Mouse (Mus musculus): ENCODE measurements around the gene Atg16l2. TPM values are rescaled to one million over a fixed set of nuclear protein-coding genes. Genes with fewer than 3 reads are reported as not detected.

Atg16l2 gene
- polyA plus RNA-seq, 1 experiment from 2014 or later: 18.8 TPM

DNA sequence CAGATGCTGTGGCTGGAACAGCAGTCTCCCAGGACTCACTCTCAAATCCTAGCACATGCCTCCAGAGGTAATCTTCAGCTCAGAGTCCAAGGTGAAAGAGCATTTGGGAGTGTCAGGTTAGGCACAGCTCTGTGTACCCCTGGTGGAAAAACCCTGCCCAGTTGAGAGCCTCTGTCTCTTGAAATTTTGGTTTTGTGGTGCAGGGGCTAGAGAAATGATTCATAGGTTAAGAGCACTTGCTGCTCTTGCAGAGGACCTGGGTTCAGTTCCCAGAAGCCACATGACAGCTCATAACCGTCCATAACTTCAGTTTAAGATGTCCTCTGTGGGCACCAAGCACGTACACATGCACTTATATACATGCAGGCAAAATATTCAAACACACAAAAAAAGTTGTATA, 14.2 kb downstream of the Atg16l2 start:
- no peak overlapping the region for H3K4me3 ChIP-seq (replicated peaks)
- no peaks in the 10 kb centered on the region for H3K4me1 ChIP-seq
- H3K4me2 ChIP-seq: no peak overlapping the region
- H3K27ac ChIP-seq: no peak overlapping the region
- no peak overlapping the region for H3K9ac ChIP-seq
- H3K27me3 ChIP-seq: no peaks in the 10 kb centered on the region
- no peak for ATAC-seq (ENCODE audit: low FRiP score)
- peaks cover 37% of the 10 kb centered on the region for H3K36me3 ChIP-seq (replicated peaks)
- WGBS: 82% methylated on average over 2 of the region's 2 CpGs
- H3K9me3 ChIP-seq: no peaks in the 10 kb centered on the region

DNA sequence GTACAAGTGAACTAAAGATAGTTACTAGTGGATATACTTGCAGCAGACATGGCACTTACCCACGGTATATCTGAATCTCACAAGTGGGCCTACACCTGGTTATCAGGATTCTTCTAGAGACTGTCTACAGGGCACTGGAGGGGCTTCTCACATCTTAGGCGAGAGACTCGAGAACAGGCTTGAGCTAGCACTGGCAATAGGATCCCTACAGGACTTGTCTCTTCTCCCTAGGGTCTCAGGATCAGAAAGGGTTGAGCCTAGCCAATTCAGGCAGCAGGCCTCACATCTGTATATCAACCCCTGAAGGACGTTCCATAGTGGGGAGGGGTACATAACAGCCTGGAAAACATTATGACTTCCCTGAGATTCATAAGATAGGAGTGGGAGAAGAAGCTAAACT, 15.2 kb downstream of the Atg16l2 start:
- no peak overlapping the region for H3K9ac ChIP-seq
- H3K27me3 ChIP-seq: no peaks in the 10 kb centered on the region
- H3K4me2 ChIP-seq: no peak overlapping the region
- H3K9me3 ChIP-seq: no peaks in the 10 kb centered on the region
- H3K36me3 ChIP-seq (replicated peaks): peaks cover 46% of the 10 kb centered on the region
- H3K4me1 ChIP-seq: no peaks in the 10 kb centered on the region
- WGBS: 83% methylated on average over 4 of the region's 4 CpGs
- H3K4me3 ChIP-seq (replicated peaks): no peak overlapping the region
- ATAC-seq (ENCODE audit: low FRiP score): no peak
- H3K27ac ChIP-seq: no peak overlapping the region

DNA sequence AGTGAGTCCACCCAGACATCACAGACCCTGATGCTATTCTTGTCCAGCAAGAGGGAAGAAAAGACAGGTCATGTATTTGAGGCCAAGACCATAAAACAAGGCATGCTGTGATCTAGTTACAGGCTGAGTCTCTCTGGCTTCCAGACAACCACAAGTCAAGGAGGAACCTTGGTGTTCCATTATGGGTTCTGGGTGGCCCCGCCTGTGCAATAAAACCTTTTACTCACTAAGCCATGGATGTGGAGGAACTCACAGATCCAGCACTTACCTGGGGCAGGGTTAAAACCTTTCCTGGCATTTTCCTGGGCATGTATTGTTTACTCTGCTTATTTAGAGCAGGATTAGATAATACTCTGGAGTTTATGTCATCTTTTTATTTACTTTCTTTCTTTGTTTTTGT, 17.5 kb downstream of the Atg16l2 start:
- Histone ChIP-seq H3K36me3 (replicated peaks) (peaks cover 50% of the 10 kb centered on the region), H3K27me3 (no peaks in the 10 kb centered on the region), H3K4me1 (no peaks in the 10 kb centered on the region), H3K4me3 (replicated peaks) (no peak overlapping the region), H3K9me3 (no peaks in the 10 kb centered on the region), H3K27ac (no peak overlapping the region), H3K4me2 (no peak overlapping the region), H3K9ac (no peak overlapping the region)
- ATAC-seq (ENCODE audit: low FRiP score): no peak
- WGBS: 91% methylated on average over 1 of the region's 1 CpGs

- WGBS: 89% methylated on average over 3 of the region's 3 CpGs
- Histone ChIP-seq H3K9ac (no peak overlapping the region), H3K4me1 (no peaks in the 10 kb centered on the region), H3K36me3 (replicated peaks) (peaks cover 63% of the 10 kb centered on the region), H3K27ac (no peak overlapping the region), H3K4me2 (no peak overlapping the region), H3K27me3 (no peaks in the 10 kb centered on the region), H3K9me3 (no peaks in the 10 kb centered on the region), H3K4me3 (replicated peaks) (no peak overlapping the region)
- no peak for ATAC-seq (ENCODE audit: low FRiP score)
These were observed 19.3 kb downstream of the Atg16l2 start for GRCm38 (mm10) chr7:101282721-101283120.

- WGBS: 93% methylated on average over 8 of the region's 8 CpGs
- no peaks in the 10 kb centered on the region for H3K27me3 ChIP-seq
- no peak overlapping the region for H3K4me3 ChIP-seq (replicated peaks)
- H3K27ac ChIP-seq: no peak overlapping the region
- peaks cover 35% of the 10 kb centered on the region for H3K36me3 ChIP-seq (replicated peaks)
- no peak overlapping the region for H3K9ac ChIP-seq
- ATAC-seq (ENCODE audit: low FRiP score): no peak
- H3K9me3 ChIP-seq: no peaks in the 10 kb centered on the region
- no peaks in the 10 kb centered on the region for H3K4me1 ChIP-seq
- no peak overlapping the region for H3K4me2 ChIP-seq
These were observed 29.4 kb downstream of the Atg16l2 start for GRCm38 (mm10) chr7:101272466-101273160.

GRCm38 (mm10) chr7:101271602-101272001, 30.4 kb downstream of the Atg16l2 start:
- no peaks in the 10 kb centered on the region for H3K9me3 ChIP-seq
- 78% methylated on average over 1 of the region's 1 CpGs for WGBS
- no peak overlapping the region for H3K27ac ChIP-seq
- H3K4me2 ChIP-seq: no peak overlapping the region
- H3K27me3 ChIP-seq: no peaks in the 10 kb centered on the region
- no peak overlapping the region for H3K4me3 ChIP-seq (replicated peaks)
- H3K9ac ChIP-seq: no peak overlapping the region
- no peak for ATAC-seq (ENCODE audit: low FRiP score)
- peaks cover 25% of the 10 kb centered on the region for H3K36me3 ChIP-seq (replicated peaks)
- H3K4me1 ChIP-seq: no peaks in the 10 kb centered on the region

- Histone ChIP-seq H3K27ac (no peak overlapping the region), H3K9me3 (no peaks in the 10 kb centered on the region), H3K4me2 (no peak overlapping the region), H3K36me3 (replicated peaks) (peaks cover 14% of the 10 kb centered on the region), H3K4me1 (no peaks in the 10 kb centered on the region), H3K9ac (no peak overlapping the region), H3K27me3 (no peaks in the 10 kb centered on the region), H3K4me3 (replicated peaks) (no peak overlapping the region)
- no peak for ATAC-seq (ENCODE audit: low FRiP score)
- WGBS: 87% methylated on average over 3 of the region's 3 CpGs
These were observed 34.4 kb downstream of the Atg16l2 start for GRCm38 (mm10) chr7:101267457-101268259.

- no peak for ATAC-seq (ENCODE audit: low FRiP score)
- Histone ChIP-seq H3K27me3 (no peaks in the 10 kb centered on the region), H3K4me1 (no peaks in the 10 kb centered on the region), H3K4me3 (replicated peaks) (no peak overlapping the region), H3K27ac (no peak overlapping the region), H3K9ac (no peak overlapping the region), H3K9me3 (no peaks in the 10 kb centered on the region), H3K36me3 (replicated peaks) (peaks cover 25% of the 10 kb centered on the region), H3K4me2 (no peak overlapping the region)
These were observed 38.5 kb downstream of the Atg16l2 start for GRCm38 (mm10) chr7:101263511-101263910.

DNA sequence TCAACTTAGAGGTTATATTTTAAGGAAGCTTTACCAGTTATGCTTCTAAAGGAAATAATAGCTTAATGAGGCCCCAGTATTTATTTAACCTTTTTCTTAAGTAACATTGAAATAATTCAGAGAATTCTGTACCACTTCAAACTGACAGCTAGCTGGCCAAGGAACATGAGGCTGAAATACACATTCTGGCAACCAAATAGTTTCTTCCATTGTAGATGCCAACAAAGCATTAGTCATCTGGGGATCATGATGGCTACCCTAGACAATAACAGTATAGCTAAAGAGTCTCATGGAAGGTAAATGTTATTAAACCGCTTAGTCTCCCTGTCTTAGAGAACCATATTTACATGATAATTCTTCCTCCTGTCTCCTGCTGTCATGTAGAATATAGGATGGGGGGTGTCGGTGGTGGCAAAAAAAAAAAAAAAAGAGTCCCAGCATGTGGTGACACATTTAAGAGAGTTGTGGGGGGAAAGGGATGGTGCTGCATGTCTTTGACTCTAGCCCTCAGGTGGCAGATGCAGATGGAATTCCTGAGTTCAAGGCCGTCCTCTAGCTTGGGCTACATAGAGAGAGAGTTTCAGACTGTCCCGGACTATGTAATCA, 40.0 kb downstream of the Atg16l2 start:
- H3K4me2 ChIP-seq: no peak overlapping the region
- 81% methylated on average over 4 of the region's 4 CpGs for WGBS
- peaks cover 25% of the 10 kb centered on the region for H3K36me3 ChIP-seq (replicated peaks)
- no peaks in the 10 kb centered on the region for H3K4me1 ChIP-seq
- no peaks in the 10 kb centered on the region for H3K9me3 ChIP-seq
- no peak overlapping the region for H3K4me3 ChIP-seq (replicated peaks)
- H3K9ac ChIP-seq: no peak overlapping the region
- no peak overlapping the region for H3K27ac ChIP-seq
- no peaks in the 10 kb centered on the region for H3K27me3 ChIP-seq
- ATAC-seq (ENCODE audit: low FRiP score): no peak

GRCm38 (mm10) chr7:101258482-101258881, 43.6 kb downstream of the Atg16l2 start:
- H3K36me3 ChIP-seq (replicated peaks): peaks cover 35% of the 10 kb centered on the region
- no peak overlapping the region for H3K27ac ChIP-seq
- no peaks in the 10 kb centered on the region for H3K9me3 ChIP-seq
- no peak overlapping the region for H3K4me3 ChIP-seq (replicated peaks)
- ATAC-seq (ENCODE audit: low FRiP score): no peak
- no peaks in the 10 kb centered on the region for H3K27me3 ChIP-seq
- H3K9ac ChIP-seq: no peak overlapping the region
- H3K4me2 ChIP-seq: no peak overlapping the region
- H3K4me1 ChIP-seq: no peaks in the 10 kb centered on the region

GRCm38 (mm10) chr7:101253071-101253470, 49.0 kb downstream of the Atg16l2 start:
- H3K4me3 ChIP-seq (replicated peaks): no peak overlapping the region
- H3K36me3 ChIP-seq (replicated peaks): peaks cover 31% of the 10 kb centered on the region
- no peak overlapping the region for H3K9ac ChIP-seq
- H3K9me3 ChIP-seq: no peaks in the 10 kb centered on the region
- WGBS: 79% methylated on average over 2 of the region's 2 CpGs
- no peaks in the 10 kb centered on the region for H3K4me1 ChIP-seq
- no peak overlapping the region for H3K4me2 ChIP-seq
- H3K27me3 ChIP-seq: no peaks in the 10 kb centered on the region
- no peak for ATAC-seq (ENCODE audit: low FRiP score)
- no peak overlapping the region for H3K27ac ChIP-seq

- Histone ChIP-seq H3K9ac (no peak overlapping the region), H3K4me3 (replicated peaks) (no peak overlapping the region), H3K36me3 (replicated peaks) (peaks cover 23% of the 10 kb centered on the region), H3K4me2 (no peak overlapping the region), H3K27ac (no peak overlapping the region), H3K9me3 (no peaks in the 10 kb centered on the region), H3K4me1 (no peaks in the 10 kb centered on the region), H3K27me3 (no peaks in the 10 kb centered on the region)
- ATAC-seq (ENCODE audit: low FRiP score): no peak
- WGBS: 86% methylated on average over 2 of the region's 2 CpGs
These were observed 52.9 kb downstream of the Atg16l2 start for GRCm38 (mm10) chr7:101249173-101249572.

Measured in forebrain, embryonic 12.5 days (tissue).